Mouse (Mus musculus) liver, adult 2 months (tissue): Measurements from ENCODE around the gene Ate1.

ENCODE experiments used
- CTCF ChIP-seq: fragments of 200-500 bp; IDR thresholded peaks from 2 replicates; pipeline ENCODE4 v1.5.1; 2011; ENCODE audit warnings: low read depth, low read length, control low read depth
- POLR2A ChIP-seq: fragments of 200-500 bp; IDR thresholded peaks from 2 replicates; pipeline ENCODE4 v1.6.1; 2011; ENCODE audit warnings: low read length, control low read depth; ENCODE audit not compliant: insufficient read depth; ENCODE audit errors: extremely low read depth

DNA sequence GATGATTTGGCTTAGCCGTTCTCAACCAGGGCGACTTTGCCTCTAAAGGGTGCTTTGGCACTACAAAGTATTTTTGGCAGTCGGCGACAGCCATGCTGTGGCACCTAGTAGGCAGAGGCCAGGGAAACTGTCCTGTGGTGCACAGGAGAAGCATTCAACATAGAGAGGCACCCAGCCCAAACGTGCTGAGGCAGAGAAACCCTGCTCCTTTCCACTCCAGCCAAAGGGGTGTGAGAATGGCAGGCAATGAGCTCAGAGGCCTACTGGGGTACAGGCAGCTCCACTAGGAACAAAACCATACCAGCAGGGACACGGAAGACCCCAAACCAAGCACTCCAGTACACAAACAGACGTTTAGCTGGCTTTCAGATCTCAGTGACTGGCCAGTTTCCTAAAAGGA is 20.0 kb upstream of the Ate1 start:
- TF ChIP-seq POLR2A (no peak), CTCF (no peak)
